Mouse (Mus musculus) cerebellum, postnatal 14 days (tissue): ENCODE measurements around the gene Ruvbl2.
"Not testable (repeated sequence)": the region's sequence is repeated elsewhere in the genome, so short reads cannot be mapped to it uniquely, and the experiment has no call there.

ENCODE experiments used
- DNase-seq, 2 experiments: peaks; one replicate each; pipeline ENCODE4 v3.0.0; 2021; ENCODE audit warnings: mixed read lengths in 2 of 2

Ruvbl2 gene

GRCm38 (mm10) chr7:45396337-45396775, 41.5 kb downstream of the Ruvbl2 start:
- DNase-seq: not testable (repeated sequence)

- peak; percentile 100 for DNase-seq
Observed at GRCm38 (mm10) chr7:45395578-45396336, 42.1 kb downstream of the Ruvbl2 start, which contains the start of gene Snrnp70. Snrnp70 (minus strand) TSS chr7:45395742.

DNA sequence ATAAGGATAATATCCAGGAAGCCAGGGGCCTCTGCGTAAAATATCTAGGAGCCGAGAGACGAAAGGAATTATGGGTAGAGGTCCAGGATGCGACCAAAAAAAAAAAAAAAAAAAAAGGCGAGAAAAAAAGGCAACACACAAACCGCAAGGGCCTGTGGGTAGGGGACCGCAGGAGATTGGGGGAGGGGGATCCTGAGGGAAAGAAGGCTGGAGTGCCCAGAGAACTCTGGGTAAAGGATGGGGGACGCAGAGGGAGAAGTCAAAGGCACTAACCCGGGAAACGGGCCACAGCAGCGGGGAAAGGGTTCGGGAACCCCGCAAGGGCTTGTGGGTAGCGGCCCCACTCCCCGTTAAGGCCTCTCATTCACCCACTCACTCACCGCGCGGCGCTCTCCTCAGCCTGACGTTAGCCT, 42.8 kb downstream of the Ruvbl2 start:
- DNase-seq: peak in 1 of 2 experiments; percentile 79

- peak in 1 of 2 experiments; percentile 5 for DNase-seq
Observed at GRCm38 (mm10) chr7:45386077-45386476, 51.8 kb downstream of the Ruvbl2 start.

DNA sequence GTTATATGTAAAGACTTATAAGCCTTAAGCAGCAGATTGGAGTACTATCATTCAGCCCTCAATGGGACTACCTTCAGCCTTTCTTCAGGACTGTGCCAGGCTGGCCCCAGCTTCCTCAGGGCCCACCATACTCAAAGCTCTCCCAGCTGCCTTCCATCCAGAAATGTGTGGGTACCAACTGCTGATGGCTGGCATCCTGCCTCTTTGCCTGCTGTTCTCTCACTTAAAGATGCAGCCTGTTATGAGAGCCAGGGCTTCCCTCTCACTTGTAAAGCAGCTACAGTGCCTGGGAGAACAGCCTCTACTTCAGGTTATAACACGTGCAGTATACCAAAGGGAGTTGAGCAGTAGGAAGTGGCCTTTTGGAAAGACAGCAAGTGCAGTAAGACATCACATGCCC, 61.8 kb downstream of the Ruvbl2 start:
- DNase-seq: no peak

DNA sequence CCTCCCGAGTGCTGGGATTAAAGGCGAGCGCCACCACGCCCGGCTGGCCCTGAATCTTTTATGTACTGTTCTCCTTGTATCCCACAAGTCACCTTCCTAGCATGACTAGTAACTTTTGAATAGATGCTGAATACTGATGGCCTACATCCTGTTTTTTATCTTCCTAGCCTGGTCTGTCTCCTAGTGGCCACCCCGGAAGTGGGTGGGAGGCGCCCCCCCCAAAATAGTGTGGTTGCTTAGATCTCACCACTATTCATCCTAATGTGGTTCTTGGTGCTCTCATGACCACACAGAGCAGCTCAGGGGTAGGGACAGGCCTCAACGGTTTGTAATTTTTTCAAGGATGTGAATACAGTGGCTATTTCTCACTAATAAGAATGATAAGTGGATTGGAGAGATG, 63.3 kb downstream of the Ruvbl2 start:
- DNase-seq: no peak

DNA sequence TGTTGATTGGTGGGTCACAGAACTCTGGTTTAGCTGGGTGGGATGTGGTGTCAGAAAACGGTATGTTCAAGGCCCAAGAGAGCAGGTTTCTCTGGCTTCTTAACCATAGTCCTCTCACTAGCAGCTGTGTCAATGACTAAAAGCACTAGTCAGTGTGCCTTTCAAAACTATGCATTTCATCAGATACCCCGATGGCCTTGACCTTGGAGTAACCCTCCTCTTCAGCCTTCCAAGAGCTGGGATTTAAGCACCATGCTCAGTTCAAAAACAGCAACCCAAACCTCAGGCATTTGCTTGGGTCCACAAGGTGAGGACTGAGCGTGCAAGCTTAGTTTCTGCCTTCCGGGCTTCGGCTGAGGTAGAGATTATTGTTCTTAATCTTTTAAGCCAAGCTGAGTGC, 65.5 kb downstream of the Ruvbl2 start:
- no peak for DNase-seq
